Mouse (Mus musculus): ENCODE results near the gene Nppb.

Nppb gene

DNA sequence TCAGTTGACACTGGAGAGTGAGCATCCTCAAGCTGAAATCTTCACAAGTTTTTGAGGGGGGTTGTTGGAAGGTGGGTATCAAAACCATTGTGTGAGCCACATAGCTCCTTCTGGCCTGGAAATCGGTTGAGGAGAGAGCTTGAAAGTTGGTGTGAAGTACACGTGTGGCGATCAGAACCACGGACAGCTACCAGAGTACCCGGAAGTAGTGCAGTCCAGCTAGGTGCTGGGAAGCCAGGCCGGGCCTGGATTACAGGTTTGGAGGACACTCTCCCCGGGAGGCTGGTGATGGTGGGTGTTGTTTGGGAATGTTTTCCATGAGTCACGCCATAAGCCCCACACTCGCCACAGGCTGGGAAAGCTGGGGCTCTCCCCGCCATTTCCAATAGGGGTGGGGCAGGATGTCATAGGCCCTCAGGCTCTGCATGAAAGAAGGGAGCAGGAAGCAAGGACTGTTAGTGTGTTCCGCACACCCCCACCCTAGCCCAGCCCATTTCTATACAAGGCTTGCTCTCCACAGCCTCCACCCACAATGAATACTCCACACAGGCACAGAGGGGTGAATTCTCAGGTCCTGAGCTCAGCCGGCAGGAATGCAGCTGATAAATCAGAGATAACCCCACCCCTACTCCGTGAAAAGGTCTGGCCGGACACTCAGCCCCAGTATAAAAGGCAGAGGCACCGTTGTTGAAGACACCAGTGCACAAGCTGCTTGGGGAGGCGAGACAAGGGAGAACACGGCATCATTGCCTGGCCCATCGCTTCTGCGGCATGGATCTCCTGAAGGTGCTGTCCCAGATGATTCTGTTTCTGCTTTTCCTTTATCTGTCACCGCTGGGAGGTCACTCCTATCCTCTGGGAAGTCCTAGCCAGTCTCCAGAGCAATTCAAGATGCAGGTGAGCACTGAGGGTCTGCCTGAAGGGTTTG, at the start of gene Nppb:
Nppb (plus strand) TSS at position 584 of the 928 bp plus-strand sequence.
- DNase-seq: peak; percentile 66

GRCm38 (mm10) chr4:147935904-147936303, 49.7 kb upstream of the Nppb start:
- no peak for DNase-seq

DNA sequence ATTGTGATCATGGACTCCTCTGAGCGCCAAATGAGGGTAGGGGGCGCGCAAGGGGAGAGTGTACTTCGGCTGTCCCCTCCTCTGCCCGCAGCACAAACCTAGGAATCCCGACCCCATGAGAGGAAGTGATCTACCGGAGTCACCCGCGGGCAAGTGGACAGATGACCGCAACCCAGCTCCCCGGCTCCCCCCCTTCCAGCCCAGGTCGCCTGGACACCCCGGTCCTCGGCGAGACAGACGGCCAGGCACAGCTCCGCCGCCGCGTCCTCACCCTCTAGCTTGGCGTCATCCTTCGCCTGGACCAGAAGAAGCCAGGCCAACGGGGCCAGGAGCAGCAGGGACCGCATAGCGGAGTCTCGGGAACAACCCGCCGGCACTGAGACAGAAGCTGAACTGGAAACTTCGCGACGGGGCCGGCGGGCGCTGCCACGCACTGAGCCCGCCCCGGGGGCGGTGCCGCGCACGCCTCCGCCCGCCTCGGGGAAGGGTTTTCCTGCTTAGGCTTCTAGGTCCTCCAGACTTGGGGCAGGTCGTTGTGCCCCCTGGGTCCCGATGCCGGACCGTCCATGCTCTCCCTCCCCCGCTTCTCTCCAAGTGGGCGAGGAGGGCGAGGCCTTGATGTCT, 49.1 kb upstream of the Nppb start, which contains the start of gene Plod1:
Plod1 (minus strand) TSS at position 437 of the 624 bp plus-strand sequence.
- peak; percentile 90 for DNase-seq

GRCm38 (mm10) chr4:147937021-147937420, 48.6 kb upstream of the Nppb start:
- no peak for DNase-seq

DNA sequence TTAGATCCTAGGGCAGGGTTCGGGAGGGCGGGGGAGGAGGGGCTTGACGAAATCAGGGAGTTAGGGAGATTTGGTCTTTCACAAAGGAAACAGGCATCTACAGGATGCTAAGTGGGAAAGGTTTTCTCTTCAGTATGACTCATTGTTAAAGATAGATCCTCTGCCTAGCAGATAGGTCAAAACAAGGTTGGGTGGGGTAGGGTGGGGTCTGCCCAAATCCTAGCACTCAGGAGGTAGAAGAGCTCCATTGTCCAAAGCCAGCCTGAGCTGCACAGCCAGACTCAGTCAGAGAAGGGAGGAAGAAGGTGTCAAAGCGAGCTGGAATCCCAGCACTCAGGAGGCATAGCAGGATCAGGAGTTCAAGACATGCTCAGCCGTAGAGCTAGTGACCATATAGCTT, 48.1 kb upstream of the Nppb start:
- no peak for DNase-seq

- DNase-seq: peak; percentile 50
Measured at GRCm38 (mm10) chr4:147938148-147939096, 47.2 kb upstream of the Nppb start.

- peak; percentile 25 for DNase-seq
Measured at GRCm38 (mm10) chr4:147940111-147940510, 45.5 kb upstream of the Nppb start.

DNA sequence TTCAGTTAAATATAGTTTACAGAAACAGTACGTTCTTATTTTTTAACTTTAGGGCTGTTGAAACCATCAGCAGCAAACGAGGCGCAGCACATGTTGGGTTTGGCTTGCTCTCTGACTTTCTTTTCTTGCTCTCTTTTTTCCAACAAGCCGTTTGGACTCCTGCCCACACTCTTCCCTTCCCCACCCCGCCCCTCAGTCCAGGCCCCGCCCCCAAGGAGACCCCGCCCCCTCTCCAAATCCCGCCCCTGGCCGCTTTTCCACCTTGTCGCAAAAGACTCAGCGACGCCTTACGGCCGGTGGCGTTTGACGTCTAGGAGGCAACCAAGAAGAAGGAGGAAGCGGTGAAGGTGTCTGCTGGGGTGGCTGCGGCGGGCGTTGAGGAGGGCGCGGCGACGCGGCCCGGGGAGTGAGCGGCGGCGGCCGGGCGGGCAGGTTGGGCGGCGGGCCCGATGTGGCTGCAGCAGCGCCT, 45.0 kb upstream of the Nppb start, which contains the start of gene 2510039O18Rik:
2510039O18Rik (plus strand) TSS at position 320 of the 469 bp plus-strand sequence.
- peak; percentile 94 for DNase-seq

GRCm38 (mm10) chr4:147941045-147942020, 44.3 kb upstream of the Nppb start:
- DNase-seq: peak; percentile 18

GRCm38 (mm10) chr4:147943005-147943404, 42.6 kb upstream of the Nppb start:
- no peak for DNase-seq

GRCm38 (mm10) chr4:147947511-147947910, 38.1 kb upstream of the Nppb start:
- no peak for DNase-seq

DNA sequence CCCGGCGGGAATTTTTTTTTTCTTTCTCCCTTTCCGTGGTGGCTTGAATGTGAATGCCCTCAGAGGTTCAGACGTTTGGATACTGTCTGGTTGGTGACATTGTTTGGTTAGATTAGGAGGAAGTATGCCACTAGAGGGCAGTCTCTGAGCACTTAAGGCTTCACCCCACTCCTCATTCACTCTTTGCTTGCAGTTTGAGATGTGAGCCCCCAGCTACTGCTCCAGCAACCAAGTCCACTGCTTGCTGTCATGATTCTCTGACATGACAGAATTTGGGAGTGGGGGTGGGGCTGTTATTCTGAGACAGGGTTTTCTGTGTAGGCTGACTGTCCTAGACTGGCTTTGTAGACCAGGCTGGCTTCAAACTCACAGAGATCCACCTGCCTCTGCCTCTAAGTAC, 32.0 kb upstream of the Nppb start:
- peak; percentile 74 for DNase-seq

GRCm38 (mm10) chr4:147957141-147957540, 28.4 kb upstream of the Nppb start:
- DNase-seq: peak; percentile 63

- peak; percentile 86 for DNase-seq
Measured at GRCm38 (mm10) chr4:147959881-147960831, 25.4 kb upstream of the Nppb start.

- no peak for DNase-seq
Measured at GRCm38 (mm10) chr4:147962781-147963180, 22.8 kb upstream of the Nppb start.

- DNase-seq: no peak
Measured at GRCm38 (mm10) chr4:147963623-147964022, 22.0 kb upstream of the Nppb start.

DNA sequence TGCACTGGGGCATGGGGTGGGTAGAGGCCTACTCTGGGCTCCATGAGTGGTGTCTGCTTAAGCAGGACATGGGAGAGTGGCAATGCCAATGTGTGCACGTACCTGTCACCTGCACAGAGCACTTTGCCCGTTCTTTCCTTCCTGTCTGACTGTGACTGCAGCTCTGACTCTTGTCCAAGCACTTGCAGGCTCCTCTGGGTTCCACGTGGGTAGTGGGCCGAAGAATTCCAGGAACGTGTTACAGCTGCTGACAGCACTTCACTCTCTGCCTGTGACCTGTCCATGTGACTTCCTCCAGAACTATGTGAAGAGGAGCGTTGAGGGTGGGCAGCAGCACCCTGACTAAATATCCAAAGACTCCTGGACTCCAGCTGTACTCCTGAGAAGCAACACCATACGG, 19.9 kb upstream of the Nppb start:
- DNase-seq: no peak

DNA sequence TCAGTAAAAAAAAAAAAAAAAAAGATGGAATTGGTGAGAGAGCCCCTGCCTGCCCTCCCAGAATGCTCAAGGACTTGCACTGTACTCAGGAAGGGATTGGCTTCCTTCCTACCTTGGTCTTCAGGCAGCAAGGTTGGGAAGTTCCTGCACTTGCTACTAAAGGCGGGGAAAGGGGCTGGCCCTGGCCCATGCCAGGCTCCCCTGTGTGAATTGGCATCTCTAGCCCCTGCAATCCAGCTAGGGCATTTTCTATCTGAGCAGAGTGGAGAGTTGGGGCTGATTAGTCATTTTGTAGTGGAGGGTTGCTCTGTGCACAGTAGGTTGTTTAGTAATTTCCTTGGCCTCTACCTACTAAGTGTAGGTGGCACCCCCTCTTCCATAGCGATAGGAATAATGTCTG, 16.8 kb upstream of the Nppb start:
- no peak for DNase-seq

GRCm38 (mm10) chr4:147969337-147969736, 16.3 kb upstream of the Nppb start:
- DNase-seq: no peak

DNA sequence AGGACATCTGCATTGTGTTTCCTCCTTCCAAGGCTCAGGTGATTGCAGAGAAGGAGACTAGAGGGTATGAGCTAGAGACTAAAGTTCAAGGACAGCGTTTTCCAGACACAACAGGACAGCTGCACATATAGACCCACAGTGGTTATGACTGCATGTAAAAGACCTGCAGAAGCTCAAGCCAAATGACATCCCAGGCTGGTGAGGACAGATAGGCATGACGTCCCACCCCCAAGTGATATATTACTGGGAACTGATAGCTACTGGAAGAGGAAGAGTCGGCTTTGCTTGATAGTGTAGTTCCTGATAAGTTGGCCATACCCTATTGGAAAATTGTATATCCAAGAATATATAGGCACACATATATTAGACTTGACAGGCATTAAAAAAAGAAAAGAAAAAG, 9.4 kb upstream of the Nppb start:
- no peak for DNase-seq

All from embryo, embryonic 11 days (tissue).